Mouse (Mus musculus) adrenal gland, adult 8-10 months (tissue): ENCODE measurements around the gene Rps21. TPM values are rescaled to one million over a fixed set of nuclear protein-coding genes. Genes with fewer than 3 reads are reported as not detected.

Experiments
- DNase-seq: peaks from one replicate; pipeline ENCODE4 v3.0.0; 2022
- total RNA-seq, 4 experiments: library from RNA; stranded (reverse); gene quantifications; 2 replicates each; pipeline ENCODE4 v1.2.4; 2022

The Rps21 gene
- total RNA-seq, result 1,000 to 10,000 TPM in 1 of 4 experiments, 100 to 1,000 TPM in 3; 772 to 1,010 (median 917) TPM

GRCm38 (mm10) chr2:180257001-180257521 is at the start of gene Rps21:
Gene Rps21, plus strand, starts transcription at chr2:180257377.
- DNase-seq, result peak; percentile 98

- no peak for DNase-seq
Observed at GRCm38 (mm10) chr2:180207840-180208239, 49.3 kb upstream of the Rps21 start.

GRCm38 (mm10) chr2:180208976-180209375 is 48.2 kb upstream of the Rps21 start:
- DNase-seq, result no peak

- DNase-seq, result no peak
Observed at GRCm38 (mm10) chr2:180212255-180212654, 44.9 kb upstream of the Rps21 start.

GRCm38 (mm10) chr2:180214352-180214978 is 42.7 kb upstream of the Rps21 start:
- no peak for DNase-seq

- no peak for DNase-seq
Observed at GRCm38 (mm10) chr2:180215011-180215461, 42.1 kb upstream of the Rps21 start.

GRCm38 (mm10) chr2:180215951-180216350 is 41.2 kb upstream of the Rps21 start:
- peak; percentile 79 for DNase-seq

GRCm38 (mm10) chr2:180216921-180217320 is 40.3 kb upstream of the Rps21 start:
- DNase-seq, result no peak

GRCm38 (mm10) chr2:180217587-180217986 is 39.6 kb upstream of the Rps21 start:
- peak; percentile 74 for DNase-seq

- DNase-seq, result no peak
Observed at GRCm38 (mm10) chr2:180218241-180218640, 38.9 kb upstream of the Rps21 start.

- no peak for DNase-seq
Observed at GRCm38 (mm10) chr2:180218677-180219076, 38.5 kb upstream of the Rps21 start.

GRCm38 (mm10) chr2:180219145-180219943 is 37.8 kb upstream of the Rps21 start:
- no peak for DNase-seq

- no peak for DNase-seq
Observed at GRCm38 (mm10) chr2:180220165-180220564, 37.0 kb upstream of the Rps21 start.

- DNase-seq, result no peak
Observed at GRCm38 (mm10) chr2:180221051-180221450, 36.1 kb upstream of the Rps21 start.

- DNase-seq, result no peak
Observed at GRCm38 (mm10) chr2:180222250-180222649, 34.9 kb upstream of the Rps21 start.

GRCm38 (mm10) chr2:180224647-180225043 is 32.5 kb upstream of the Rps21 start:
- DNase-seq, result no peak

- DNase-seq, result no peak
Observed at GRCm38 (mm10) chr2:180225044-180225761, 32.0 kb upstream of the Rps21 start.

- DNase-seq, result peak; percentile 67
Observed at GRCm38 (mm10) chr2:180225762-180226378, 31.3 kb upstream of the Rps21 start, which contains the start of gene Lama5. Gene Lama5, minus strand, starts transcription at chr2:180225859.

GRCm38 (mm10) chr2:180227262-180228059 is 29.7 kb upstream of the Rps21 start:
- no peak for DNase-seq

GRCm38 (mm10) chr2:180228060-180228458 is 29.1 kb upstream of the Rps21 start:
- no peak for DNase-seq

- DNase-seq, result peak; percentile 91
Observed at GRCm38 (mm10) chr2:180228592-180228991, 28.6 kb upstream of the Rps21 start.
